Mouse (Mus musculus) liver, embryonic 12.5 days (tissue): Measurements from ENCODE around the gene 1700024P04Rik. TPM values are rescaled to one million over a fixed set of nuclear protein-coding genes. Genes with fewer than 3 reads are reported as not detected.

ENCODE experiments used
- ATAC-seq: fragments of 200-750 bp; cut with Nextera tagmentation; 2 replicates; pipeline ENCODE4 v1.8.0; 2017; ENCODE audit warnings: moderate number of reproducible peaks, mild to moderate bottlenecking, moderate library complexity
- H3K27ac ChIP-seq: fragments of 300-500 bp; sonication (generic); 2 replicates; pipeline ENCODE4 v1.5.1; 2016; ENCODE audit warnings: mild to moderate bottlenecking
- H3K27me3 ChIP-seq: fragments of 300-500 bp; sonication (generic); replicated peaks from 2 replicates; pipeline ENCODE4 v1.6.1; 2016; ENCODE audit warnings: mild to moderate bottlenecking, moderate library complexity
- H3K36me3 ChIP-seq: fragments of 300-500 bp; sonication (generic); 2 replicates; pipeline ENCODE4 v1.6.1; 2016; ENCODE audit warnings: mild to moderate bottlenecking, moderate library complexity
- H3K4me1 ChIP-seq: fragments of 300-500 bp; sonication (generic); 2 replicates; pipeline ENCODE4 v1.6.1; 2016
- H3K4me2 ChIP-seq: fragments of 300-500 bp; sonication (generic); 2 replicates; pipeline ENCODE4 v1.6.1; 2016; ENCODE audit warnings: mild to moderate bottlenecking, moderate library complexity
- H3K4me3 ChIP-seq: fragments of 300-500 bp; sonication (generic); 2 replicates; pipeline ENCODE4 v1.5.1; 2016; ENCODE audit warnings: mild to moderate bottlenecking, moderate library complexity
- H3K9ac ChIP-seq: fragments of 300-500 bp; sonication (generic); 2 replicates; pipeline ENCODE4 v1.6.1; 2016; ENCODE audit warnings: mild to moderate bottlenecking, moderate library complexity
- H3K9me3 ChIP-seq: fragments of 300-500 bp; sonication (generic); replicated peaks from 2 replicates; pipeline ENCODE4 v1.6.1; 2016; ENCODE audit warnings: mild to moderate bottlenecking, moderate library complexity
- WGBS: fragments of 180-500 bp; shearing (Covaris S2); methylation state at CpG from one replicate; pipeline ENCODE4 v1.1.7; 2016; ENCODE audit not compliant: insufficient replicate concordance; 5-methylcytosine and 5-hydroxymethylcytosine counted together
- polyA plus RNA-seq: library from polyadenylated mRNA; unstranded; fragments of >200 nt; fragmentation: Nextera tagmentation; extraction: Ambion mirVana; gene quantifications from 2 replicates; pipeline ENCODE4 v1.2.1, GENCODE M21; 2016

The 1700024P04Rik gene
- not detected in 2 replicates for polyA plus RNA-seq

DNA sequence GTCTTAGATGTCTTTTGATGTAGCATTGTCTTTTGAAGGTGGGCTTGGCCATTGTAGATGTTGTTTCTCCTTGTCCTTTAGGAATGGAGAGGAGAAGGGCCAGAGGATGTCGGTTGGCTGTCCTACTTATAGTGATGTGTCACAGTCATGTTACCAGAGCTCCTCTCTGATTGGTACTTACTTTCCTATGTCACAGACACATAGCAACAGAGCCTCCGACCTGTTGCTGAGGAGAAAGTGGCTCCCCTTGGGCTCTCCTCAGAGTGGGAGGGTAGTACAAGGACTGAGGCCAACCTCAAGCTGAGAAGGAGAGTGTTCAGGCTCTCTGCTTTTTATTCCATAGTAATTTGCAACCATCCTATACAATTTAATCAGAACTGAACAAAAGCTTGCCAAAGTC, at the start of gene 1700024P04Rik:
TSS of gene 1700024P04Rik (minus strand) at position 101 of the 400 bp plus-strand sequence.
- no peaks in the 10 kb centered on the region for H3K4me1 ChIP-seq
- no peak within 1 kb of the TSS for H3K4me2 ChIP-seq
- H3K27me3 ChIP-seq = no peaks in the 10 kb centered on the region
- no peak for ATAC-seq
- no peak within 1 kb of the TSS for H3K9ac ChIP-seq
- no peak within 1 kb of the TSS for H3K4me3 ChIP-seq
- H3K27ac ChIP-seq = no peak within 1 kb of the TSS
- 44% methylated on average over 2 of the region's 2 CpGs for WGBS
- H3K36me3 ChIP-seq = no peaks in the 10 kb centered on the region
- H3K9me3 ChIP-seq = no peaks in the 10 kb centered on the region

DNA sequence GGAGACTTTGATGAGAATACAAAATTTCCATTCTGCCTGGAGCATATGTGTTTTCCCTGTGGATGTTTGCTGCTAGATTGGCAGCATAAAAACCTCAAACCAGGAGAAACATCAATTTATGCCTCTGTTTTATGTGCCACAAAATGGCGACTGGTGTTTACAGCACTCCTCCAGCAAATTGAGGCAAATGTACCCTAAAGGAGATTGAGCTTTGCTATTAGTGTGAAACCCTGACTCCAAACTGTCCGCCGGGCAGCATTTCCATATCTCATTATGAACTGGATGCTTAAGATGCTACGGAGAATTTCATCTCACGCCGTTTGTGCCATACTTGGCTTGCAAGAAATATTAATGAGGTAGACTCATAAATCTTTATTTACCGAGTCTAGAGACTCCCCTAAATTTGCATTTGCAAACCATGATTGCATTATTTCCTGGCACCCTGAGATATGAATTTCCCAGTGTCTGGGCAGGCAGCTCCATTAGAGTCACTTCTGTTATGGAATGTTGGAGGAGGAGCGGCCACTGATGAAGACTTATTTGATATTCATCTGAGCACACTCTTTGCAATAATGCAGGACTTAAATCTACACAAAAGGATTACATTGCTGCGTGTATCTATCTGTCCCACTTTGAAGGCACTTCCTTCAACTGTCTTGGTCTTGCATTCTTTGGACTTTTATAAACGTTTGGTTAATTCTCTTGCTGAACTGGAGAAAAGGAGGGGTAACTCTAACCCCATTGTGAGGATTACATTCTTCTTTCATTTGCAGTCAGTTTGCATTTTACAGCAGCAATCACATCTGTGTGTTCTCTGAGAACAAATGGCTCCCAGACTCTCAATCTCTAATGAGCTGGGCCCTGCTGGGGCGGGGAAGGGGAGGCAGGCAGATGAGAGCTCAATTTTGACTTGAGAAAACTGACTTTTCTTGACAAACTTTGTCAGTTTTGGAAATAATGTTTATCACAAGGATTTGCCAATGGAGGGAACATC, 47.2 kb upstream of the 1700024P04Rik start:
- WGBS = 69% methylated on average over 11 of the region's 11 CpGs
- no peaks in the 10 kb centered on the region for H3K36me3 ChIP-seq
- H3K27ac ChIP-seq = no peak overlapping the region
- no peak overlapping the region for H3K4me3 ChIP-seq
- H3K4me1 ChIP-seq = peaks cover 11% of the 10 kb centered on the region; the same call in 1 of the 2 replicates
- H3K9ac ChIP-seq = no peak overlapping the region
- H3K9me3 ChIP-seq = no peaks in the 10 kb centered on the region
- no peak for ATAC-seq
- no peak overlapping the region for H3K4me2 ChIP-seq
- H3K27me3 ChIP-seq = peaks cover 15% of the 10 kb centered on the region; the same call in 1 of the 2 replicates

DNA sequence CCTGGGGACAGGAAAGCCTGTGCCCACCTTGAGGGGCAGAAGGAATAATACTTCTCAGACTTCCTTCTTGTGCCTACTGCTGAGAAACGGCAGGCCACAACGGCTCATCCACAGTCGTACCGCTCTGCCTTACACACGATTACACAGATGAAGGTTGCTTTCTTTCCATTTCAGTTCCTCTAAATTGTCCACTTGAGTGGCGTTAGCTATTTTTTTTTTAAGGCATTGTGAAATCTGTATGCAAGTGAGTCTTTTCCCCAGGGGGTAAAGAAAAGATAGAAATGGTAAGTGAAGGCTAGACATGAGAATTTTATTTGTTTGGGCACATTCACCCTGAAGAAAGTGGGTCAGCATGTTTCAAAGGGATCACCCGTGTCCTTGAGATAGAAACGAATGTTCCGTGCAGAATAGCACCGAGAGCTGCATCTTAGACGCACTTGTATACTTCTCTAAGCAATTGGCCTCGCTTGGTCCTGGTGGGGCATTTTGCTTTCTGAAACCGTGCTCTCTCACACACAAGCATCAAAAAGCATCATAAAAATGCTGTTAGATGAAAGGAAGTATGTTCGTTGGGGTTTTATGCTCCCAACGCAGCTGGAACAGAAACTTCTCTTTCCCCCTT, 46.3 kb upstream of the 1700024P04Rik start:
- Histone ChIP-seq H3K27ac (no peak overlapping the region), H3K9ac (no peak overlapping the region), H3K9me3 (no peaks in the 10 kb centered on the region), H3K4me1 (peaks cover 11% of the 10 kb centered on the region; the same call in 1 of the 2 replicates), H3K36me3 (no peaks in the 10 kb centered on the region), H3K4me3 (no peak overlapping the region), H3K4me2 (no peak overlapping the region), H3K27me3 (peaks cover 15% of the 10 kb centered on the region; the same call in 1 of the 2 replicates)
- 66% methylated on average over 15 of the region's 15 CpGs for WGBS
- ATAC-seq = no peak

DNA sequence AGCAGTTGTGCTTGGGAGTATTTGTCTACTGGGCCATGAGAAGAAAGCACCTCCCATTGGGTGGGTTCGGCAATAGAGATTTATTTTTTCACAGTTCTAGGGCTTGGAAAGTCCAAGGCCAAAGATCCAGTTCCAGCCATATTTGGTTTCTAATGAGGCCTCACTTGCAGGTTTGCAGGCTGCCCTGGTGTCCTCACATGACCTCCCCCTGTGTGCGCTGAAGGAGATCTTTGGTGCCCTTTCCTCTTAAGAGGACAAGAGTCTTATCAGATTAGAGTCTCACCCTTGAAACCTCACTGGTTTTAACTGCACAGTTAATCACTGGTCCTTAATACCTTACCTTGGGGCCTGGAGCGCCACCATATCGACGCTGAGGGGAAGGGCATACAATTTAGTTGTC, 40.9 kb upstream of the 1700024P04Rik start:
- no peak for ATAC-seq
- H3K36me3 ChIP-seq = no peaks in the 10 kb centered on the region
- H3K4me3 ChIP-seq = no peak overlapping the region
- H3K27ac ChIP-seq = no peak overlapping the region
- peaks cover 4% of the 10 kb centered on the region; the same call in 1 of the 2 replicates for H3K27me3 ChIP-seq
- no peak overlapping the region for H3K9ac ChIP-seq
- H3K4me2 ChIP-seq = no peak overlapping the region
- peaks cover 28% of the 10 kb centered on the region for H3K4me1 ChIP-seq
- no peaks in the 10 kb centered on the region for H3K9me3 ChIP-seq
- 75% methylated on average over 5 of the region's 5 CpGs for WGBS

DNA sequence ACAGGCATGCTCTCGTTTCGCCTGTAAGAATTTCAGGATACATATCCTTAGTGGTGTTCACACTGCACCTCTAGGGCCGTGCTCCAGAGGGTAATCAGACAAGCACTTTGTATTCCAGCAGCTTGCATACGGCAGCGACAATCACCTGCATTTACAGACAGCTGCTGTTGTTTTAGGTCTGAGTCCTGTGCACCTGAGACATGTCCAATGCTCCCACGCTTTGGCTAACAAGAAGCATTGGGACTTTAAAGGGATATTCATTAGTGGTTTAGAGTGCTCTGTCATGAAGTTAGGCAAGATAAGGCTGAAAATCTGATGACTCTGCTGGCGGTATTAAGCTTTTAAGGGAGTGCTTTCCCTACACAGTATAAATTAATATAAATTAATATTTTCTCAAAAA, 37.7 kb upstream of the 1700024P04Rik start:
- Histone ChIP-seq H3K27ac (no peak overlapping the region), H3K4me3 (no peak overlapping the region), H3K4me2 (no peak overlapping the region), H3K9me3 (no peaks in the 10 kb centered on the region), H3K9ac (no peak overlapping the region), H3K4me1 (peaks cover 46% of the 10 kb centered on the region), H3K27me3 (no peaks in the 10 kb centered on the region), H3K36me3 (no peaks in the 10 kb centered on the region)
- 74% methylated on average over 7 of the region's 7 CpGs for WGBS
- no peak for ATAC-seq

DNA sequence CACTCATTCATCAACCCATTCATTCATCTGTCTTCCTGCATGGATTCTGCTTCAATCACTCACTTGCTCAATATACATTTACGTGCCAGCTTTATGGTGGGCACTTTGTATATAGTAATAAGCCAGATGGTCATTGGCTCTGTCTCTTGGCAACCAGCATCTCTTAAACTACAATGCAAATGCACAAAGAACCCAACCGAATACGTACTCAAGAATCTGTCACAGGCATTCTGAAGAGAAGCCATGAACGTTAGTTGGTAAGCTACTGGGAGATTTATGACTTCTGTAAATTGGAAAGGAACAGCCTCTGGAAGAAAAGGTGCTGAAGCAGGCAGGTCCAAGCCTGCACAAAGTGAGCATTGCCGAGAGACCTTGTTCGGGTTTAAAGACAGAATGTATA, 36.8 kb upstream of the 1700024P04Rik start:
- 81% methylated on average over 6 of the region's 6 CpGs for WGBS
- Histone ChIP-seq H3K4me1 (peaks cover 55% of the 10 kb centered on the region), H3K9ac (no peak overlapping the region), H3K36me3 (no peaks in the 10 kb centered on the region), H3K9me3 (no peaks in the 10 kb centered on the region), H3K27ac (peak overlapping the region; percentile 96), H3K4me2 (no peak overlapping the region), H3K4me3 (no peak overlapping the region), H3K27me3 (no peaks in the 10 kb centered on the region)
- ATAC-seq = no peak

DNA sequence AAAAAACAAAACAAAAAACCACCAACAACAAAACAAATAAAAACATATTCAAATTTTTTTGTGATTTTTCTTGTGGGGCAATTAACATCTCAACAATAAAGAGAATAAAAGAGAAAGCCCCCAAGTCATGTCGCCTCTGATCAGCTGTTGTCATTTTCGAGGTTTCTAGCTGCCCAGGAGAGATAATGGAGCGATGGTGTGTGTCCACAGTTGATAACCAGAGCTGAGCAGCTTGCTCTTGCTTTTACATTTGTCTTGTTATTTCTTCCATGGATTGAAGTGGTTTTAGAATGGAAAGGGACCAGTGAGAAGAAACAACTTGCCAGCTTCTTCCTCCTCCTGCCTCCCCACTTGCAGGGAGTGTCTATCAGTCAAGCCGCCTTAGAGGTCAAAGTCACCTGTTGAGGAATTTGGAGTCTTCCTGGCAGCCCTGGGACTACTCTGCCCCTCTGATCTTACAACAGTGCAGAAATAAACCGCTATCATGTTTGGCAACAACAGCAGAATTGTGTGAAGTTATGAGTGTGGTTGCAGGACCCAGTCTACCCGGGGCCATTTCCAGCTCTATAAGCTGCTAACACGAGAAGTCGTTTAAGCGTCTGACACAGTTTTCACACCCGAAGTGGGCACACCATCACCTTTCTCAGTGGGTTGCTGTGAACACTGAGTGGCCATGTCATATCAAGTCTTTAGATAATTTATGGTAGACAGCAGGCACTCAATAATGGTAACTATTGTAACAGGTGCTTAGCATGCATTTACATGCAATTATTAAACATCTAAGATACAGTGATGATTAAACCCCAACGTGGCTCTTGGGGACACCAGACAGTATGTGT, 35.7 kb upstream of the 1700024P04Rik start:
- no peaks in the 10 kb centered on the region for H3K27me3 ChIP-seq
- H3K4me3 ChIP-seq = peak overlapping the region; percentile 17; the same call in 1 of the 2 replicates
- H3K9ac ChIP-seq = peak overlapping the region; percentile 62
- H3K27ac ChIP-seq = peak overlapping the region; percentile 96
- no peaks in the 10 kb centered on the region for H3K9me3 ChIP-seq
- no peaks in the 10 kb centered on the region for H3K36me3 ChIP-seq
- H3K4me1 ChIP-seq = peaks cover 55% of the 10 kb centered on the region
- WGBS = 40% methylated on average over 11 of the region's 11 CpGs
- peak overlapping the region; percentile 64 for H3K4me2 ChIP-seq
- peak; percentile 89 for ATAC-seq

DNA sequence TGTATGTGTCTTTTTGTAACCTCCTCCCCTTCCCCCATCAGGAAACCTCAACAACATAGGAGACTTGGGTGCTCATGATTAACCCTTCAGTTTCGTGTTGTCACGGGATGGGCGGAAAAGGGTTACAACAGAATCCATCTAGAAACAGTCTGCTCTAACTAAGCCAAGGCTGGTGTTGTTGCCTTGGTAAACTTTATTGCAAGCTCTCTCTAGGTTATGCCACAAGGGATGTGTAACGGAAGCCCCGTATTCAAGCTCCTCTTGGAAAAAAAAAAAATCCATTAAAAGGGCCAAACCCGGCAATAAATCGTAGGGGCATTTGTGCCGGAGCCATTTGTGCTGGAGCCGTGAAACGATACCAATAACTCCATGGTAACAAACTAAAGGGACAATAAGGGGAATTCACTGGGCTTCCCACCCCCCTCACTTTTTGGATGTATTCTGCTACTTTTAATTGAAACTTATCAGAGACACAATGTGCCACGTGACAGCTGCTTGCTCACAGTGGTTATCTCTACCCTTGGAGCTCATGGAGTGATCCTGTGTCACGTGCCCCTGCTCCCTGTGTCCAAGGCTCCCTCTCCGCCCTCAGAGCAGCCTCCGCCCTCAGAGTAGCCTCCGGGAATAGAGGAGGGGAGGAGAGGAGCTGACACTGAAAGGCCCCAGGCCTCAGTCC, 34.3 kb upstream of the 1700024P04Rik start:
- Histone ChIP-seq H3K9ac (peak overlapping the region; percentile 57), H3K27me3 (no peaks in the 10 kb centered on the region), H3K36me3 (no peaks in the 10 kb centered on the region), H3K27ac (peak overlapping the region; percentile 96), H3K4me3 (no peak overlapping the region), H3K4me2 (peak overlapping the region; percentile 64), H3K4me1 (peaks cover 55% of the 10 kb centered on the region), H3K9me3 (no peaks in the 10 kb centered on the region)
- ATAC-seq = peak; percentile 91
- 63% methylated on average over 15 of the region's 15 CpGs for WGBS

DNA sequence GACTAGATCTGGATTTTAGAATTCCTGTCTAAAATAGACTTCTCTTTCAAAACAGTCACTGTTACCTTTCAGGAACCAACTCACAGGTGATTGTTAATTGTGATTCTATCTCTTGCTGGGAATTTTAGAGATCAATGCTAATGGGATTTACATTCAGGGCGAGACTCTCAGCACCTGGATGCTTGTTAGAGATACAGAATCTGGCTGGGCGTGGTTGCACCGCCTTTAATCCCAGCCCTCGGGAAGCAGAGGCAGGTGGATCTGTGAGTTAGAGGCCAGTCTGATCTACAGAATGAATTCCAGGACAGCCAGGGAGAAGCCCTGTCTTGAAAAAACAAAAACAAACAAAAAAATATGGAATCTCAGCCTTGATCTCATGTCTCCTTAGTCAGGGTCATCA, 32.3 kb upstream of the 1700024P04Rik start:
- 53% methylated on average over 4 of the region's 4 CpGs for WGBS
- peaks cover 48% of the 10 kb centered on the region for H3K4me1 ChIP-seq
- ATAC-seq = no peak
- 0 out of 2 replicates have a peak overlapping the region, but pooled peaks have one; percentile 51 for H3K27ac ChIP-seq
- H3K9me3 ChIP-seq = no peaks in the 10 kb centered on the region
- no peaks in the 10 kb centered on the region for H3K27me3 ChIP-seq
- no peaks in the 10 kb centered on the region for H3K36me3 ChIP-seq
- H3K9ac ChIP-seq = no peak overlapping the region
- H3K4me2 ChIP-seq = no peak overlapping the region
- no peak overlapping the region for H3K4me3 ChIP-seq

DNA sequence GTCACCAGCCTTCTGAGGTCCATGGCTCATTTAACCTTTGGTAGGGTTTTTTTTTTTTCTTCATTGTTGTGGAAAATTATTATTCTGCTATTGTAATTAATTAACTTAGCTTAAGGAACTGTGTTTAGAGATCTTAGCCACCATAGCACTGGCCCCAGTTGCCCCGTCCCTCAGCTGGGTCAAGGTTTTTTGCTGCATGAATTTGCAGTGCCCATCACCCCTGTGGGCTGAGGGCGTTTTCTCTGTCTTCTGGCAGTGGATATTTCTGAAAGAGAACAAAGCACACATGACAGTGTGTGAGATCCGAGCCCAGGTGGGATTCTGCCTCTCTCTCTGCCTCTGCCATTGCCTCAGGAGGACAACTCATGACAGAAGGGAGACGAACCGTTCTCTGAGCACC, 28.5 kb upstream of the 1700024P04Rik start:
- Histone ChIP-seq H3K4me2 (no peak overlapping the region), H3K9me3 (no peaks in the 10 kb centered on the region), H3K4me1 (peaks cover 15% of the 10 kb centered on the region), H3K36me3 (no peaks in the 10 kb centered on the region), H3K4me3 (no peak overlapping the region), H3K27me3 (no peaks in the 10 kb centered on the region), H3K27ac (no peak overlapping the region), H3K9ac (no peak overlapping the region)
- no peak for ATAC-seq
- 67% methylated on average over 5 of the region's 5 CpGs for WGBS

DNA sequence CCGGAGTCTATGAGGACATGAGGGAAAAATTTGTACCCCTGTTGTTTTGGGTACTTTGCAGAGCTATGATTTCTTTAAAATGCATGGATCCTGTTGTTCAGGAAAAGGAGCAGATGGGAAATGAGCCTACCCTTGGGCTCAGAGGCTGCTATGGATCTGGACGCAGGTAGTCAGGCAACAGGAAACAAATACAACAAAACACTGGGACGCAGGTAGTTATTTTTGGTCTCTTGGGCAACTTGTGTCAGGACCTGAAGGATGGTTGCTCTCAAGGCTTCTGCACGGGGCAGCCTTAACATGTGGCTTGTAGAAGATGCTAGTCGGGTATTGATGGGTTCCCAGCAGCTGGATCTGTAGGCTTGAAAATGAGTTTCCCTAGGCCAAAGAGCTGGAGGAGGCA, 23.6 kb upstream of the 1700024P04Rik start:
- Histone ChIP-seq H3K36me3 (no peaks in the 10 kb centered on the region), H3K4me1 (no peaks in the 10 kb centered on the region), H3K4me2 (no peak overlapping the region), H3K27me3 (no peaks in the 10 kb centered on the region), H3K9ac (no peak overlapping the region), H3K4me3 (no peak overlapping the region), H3K27ac (no peak overlapping the region), H3K9me3 (peaks cover 10% of the 10 kb centered on the region)
- 71% methylated on average over 5 of the region's 5 CpGs for WGBS
- ATAC-seq = no peak
